Mouse (Mus musculus) lung, adult 2 months (tissue): ENCODE measurements around the gene Wrb. TPM values are rescaled to one million over a fixed set of nuclear protein-coding genes. Genes with fewer than 3 reads are reported as not detected.
A peak's percentile ranks its signal among the peaks of the same experiment; 100 is the strongest.

ENCODE experiments used
- DNase-seq: peaks from one replicate; pipeline ENCODE4 v3.0.0; 2022
- H3K4me1 ChIP-seq: fragments of 200-500 bp; 2 replicates; pipeline ENCODE4 v1.6.1; 2011; ENCODE audit warnings: low read length; ENCODE audit not compliant: control insufficient read depth, insufficient read depth
- H3K4me3 ChIP-seq: fragments of 200-500 bp; replicated peaks from 2 replicates; pipeline ENCODE3; 2011; ENCODE audit warnings: low read depth, mild to moderate bottlenecking, control low read depth, low read length; ENCODE audit errors: extremely low read depth
- CTCF ChIP-seq: fragments of 200-500 bp; IDR thresholded peaks from 2 replicates; pipeline ENCODE4 v1.5.1; 2011; ENCODE audit warnings: mild to moderate bottlenecking, low read length, control low read depth; ENCODE audit not compliant: insufficient read depth
- POLR2A ChIP-seq: fragments of 200-500 bp; IDR thresholded peaks from 2 replicates; pipeline ENCODE4 v1.6.1; 2011; ENCODE audit warnings: low read depth, mild to moderate bottlenecking, control low read depth, low read length, borderline replicate concordance; ENCODE audit errors: extremely low read depth
- WGBS: fragments of 180-500 bp; shearing (Covaris S2); methylation state at CpG from one replicate; pipeline ENCODE4 v1.1.7; 2018; 5-methylcytosine and 5-hydroxymethylcytosine counted together
- polyA plus RNA-seq: library from polyadenylated mRNA; depleted of rRNA; stranded (reverse); fragments of >200 nt; gene quantifications from 2 replicates; pipeline ENCODE4 v1.2.3, GENCODE M21; 2012; rRNA removed

Wrb gene
- polyA plus RNA-seq, 1 experiment: 81.5 TPM

DNA sequence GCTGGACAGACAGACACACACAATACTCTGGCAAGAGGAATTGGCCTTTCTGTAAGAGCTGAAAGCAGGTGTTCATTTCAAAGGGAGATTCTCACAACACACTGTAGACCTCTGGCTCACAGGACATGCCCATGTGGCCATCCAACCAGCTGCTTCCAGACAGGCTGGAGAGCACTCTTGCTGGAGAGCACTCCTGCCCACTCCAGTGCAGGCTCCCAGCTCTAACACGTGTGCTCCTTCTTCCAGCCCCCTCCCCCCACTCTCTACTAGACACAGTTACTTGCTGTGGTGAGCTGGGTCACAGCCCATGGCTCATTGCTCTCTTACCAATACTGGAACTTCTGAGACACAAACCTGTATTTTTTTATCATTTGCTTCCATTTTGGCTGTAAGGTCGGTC lies 30.2 kb downstream of the Wrb start:
- no peaks in the 10 kb centered on the region for H3K4me1 ChIP-seq

DNA sequence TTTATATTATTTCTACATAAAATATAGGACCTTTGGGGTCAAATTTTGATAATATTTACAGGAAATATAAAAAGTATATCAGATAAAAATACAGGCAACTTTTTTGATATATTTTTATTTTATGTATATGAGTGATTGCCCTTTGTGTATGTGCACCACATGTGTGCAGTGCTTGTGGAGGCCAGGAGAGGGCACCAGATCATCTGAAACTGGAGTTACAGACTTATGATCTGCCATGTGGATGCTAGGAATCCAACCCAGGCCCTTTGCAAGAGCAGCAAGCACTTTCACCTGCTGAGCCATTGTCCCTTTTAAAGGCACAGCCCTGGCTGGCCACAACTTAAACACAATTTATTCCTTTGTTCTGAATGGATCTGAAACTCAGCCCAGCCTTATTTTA lies 33.9 kb downstream of the Wrb start:
- TF ChIP-seq CTCF: no peak
- TF ChIP-seq POLR2A: no peak
- Histone ChIP-seq H3K4me1 (no peaks in the 10 kb centered on the region), H3K4me3 (no peak overlapping the region)
- DNase-seq: no peak

More for the DNA sequence above, 30.2 kb downstream of the Wrb start:
- 34% methylated on average over 2 of the region's 2 CpGs for WGBS
- DNase-seq: peak; percentile 73
- TF ChIP-seq CTCF (no peak), POLR2A (no peak)
- H3K4me3 ChIP-seq: no peak overlapping the region

GRCm38 (mm10) chr16:96187619-96188018 lies 42.4 kb downstream of the Wrb start:
- TF ChIP-seq POLR2A: no peak
- TF ChIP-seq CTCF: no peak
- WGBS: 80% methylated on average over 5 of the region's 5 CpGs

GRCm38 (mm10) chr16:96191531-96192506 lies 46.6 kb downstream of the Wrb start, which contains the start of gene Lca5l:
TSS of gene Lca5l (minus strand) at chr16:96192271.
- Histone ChIP-seq H3K4me3 (peak within 1 kb of the TSS; percentile 87), H3K4me1 (no peaks in the 10 kb centered on the region; the same call in 1 of the 2 replicates)
- DNase-seq: peak; percentile 99
- TF ChIP-seq CTCF (no peak), POLR2A (peak; percentile 56; the same call in 1 of the 2 replicates)
- under 1% methylated on average over 76 of the region's 77 CpGs for WGBS

More at GRCm38 (mm10) chr16:96187619-96188018, 42.4 kb downstream of the Wrb start:
- no peak overlapping the region for H3K4me3 ChIP-seq
- no peaks in the 10 kb centered on the region; the same call in 1 of the 2 replicates for H3K4me1 ChIP-seq
- no peak for DNase-seq

- peak; percentile 63 for DNase-seq
- Histone ChIP-seq H3K4me3 (peak within 1 kb of the TSS; percentile 38), H3K4me1 (no peaks in the 10 kb centered on the region)
- TF ChIP-seq CTCF (no peak), POLR2A (no peak)
- WGBS: 5% methylated on average over 20 of the region's 20 CpGs
These were observed 54.9 kb downstream of the Wrb start, which contains the start of gene Sh3bgr for GRCm38 (mm10) chr16:96199913-96200701. TSS of gene Sh3bgr (plus strand) at chr16:96200450.

DNA sequence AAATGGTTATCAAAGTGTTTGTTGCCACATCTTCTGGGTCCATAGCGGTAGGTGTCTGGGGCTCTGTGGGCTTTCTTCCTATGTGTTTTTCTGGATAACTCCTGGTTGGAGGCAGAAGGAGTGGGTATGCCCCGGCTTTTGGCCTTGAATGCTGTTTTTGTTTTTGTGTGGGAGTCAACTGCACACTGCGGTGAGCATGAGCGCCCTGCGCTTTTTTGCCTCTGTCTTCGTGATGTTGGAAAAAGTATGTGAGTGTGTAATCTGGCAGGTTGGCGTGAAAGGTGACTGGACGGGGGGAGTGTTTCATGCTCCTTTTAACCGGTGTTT lies 55.5 kb downstream of the Wrb start:
- DNase-seq: no peak
- H3K4me1 ChIP-seq: no peaks in the 10 kb centered on the region
- no peak overlapping the region for H3K4me3 ChIP-seq
- TF ChIP-seq CTCF (no peak), POLR2A (no peak)
- WGBS: 40% methylated on average over 9 of the region's 9 CpGs

GRCm38 (mm10) chr16:96201485-96202232 lies 56.5 kb downstream of the Wrb start:
- WGBS: 78% methylated on average over 11 of the region's 11 CpGs
- Histone ChIP-seq H3K4me3 (no peak overlapping the region), H3K4me1 (no peaks in the 10 kb centered on the region)
- no peak for DNase-seq
- TF ChIP-seq POLR2A: no peak
- no peak for TF ChIP-seq CTCF

Other genes with a start within 250 kb of the Wrb start
- 8.5 and 11.0 TPM in 2 replicates for gene Psmg1, start 154.4 kb upstream of the Wrb start, polyA plus RNA-seq
- gene Brwd1, start 62.9 kb upstream of the Wrb start, polyA plus RNA-seq: 24.5 and 27.4 TPM in 2 replicates
- 27.4 and 38.0 TPM in 2 replicates for gene Hmgn1, start 17.7 kb upstream of the Wrb start, polyA plus RNA-seq
- gene Lca5l, start 46.9 kb downstream of the Wrb start, polyA plus RNA-seq: 0.91 and 1.0 TPM in 2 replicates
- 8.4 and 18.2 TPM in 2 replicates for gene Sh3bgr, start 55.0 kb downstream of the Wrb start, polyA plus RNA-seq
- 0.35 TPM in 1 of 2 replicates, not detected in the other for gene B3galt5, start 90.4 kb downstream of the Wrb start, polyA plus RNA-seq